Mouse (Mus musculus) frontal cortex, postnatal 10 days (tissue): ENCODE measurements at regions not wholly inside any gene's neighbourhood (a gene's known extent, or its start where the extent isn't known, plus 50 kb on each side); places are given as distances from the start of the nearest gene placed in this dataset.
"Not testable (repeated sequence)": the region's sequence is repeated elsewhere in the genome, so short reads cannot be mapped to it uniquely, and the experiment has no call there.

Experiments
- DNase-seq, 2 experiments: peaks; one replicate each; pipeline ENCODE4 v3.0.0; 2022; ENCODE audit warnings: low spot score in 2 of 2, mixed read lengths in 1 of 2

GRCm38 (mm10) chr14:114485781-114486180 lies 606.2 kb upstream of the Gpc5 start:
- DNase-seq, result no peak

GRCm38 (mm10) chr14:114493371-114493770 lies 598.6 kb upstream of the Gpc5 start:
- DNase-seq, result not testable (repeated sequence)

- no peak for DNase-seq
These were observed 587.0 kb upstream of the Gpc5 start for GRCm38 (mm10) chr14:114504976-114505375.

- no peak for DNase-seq
These were observed 543.9 kb upstream of the Gpc5 start for GRCm38 (mm10) chr14:114547910-114548680.

- DNase-seq, result no peak
These were observed 542.9 kb upstream of the Gpc5 start for GRCm38 (mm10) chr14:114549101-114549500.

- no peak for DNase-seq
These were observed 525.5 kb upstream of the Gpc5 start for GRCm38 (mm10) chr14:114566411-114567030.

GRCm38 (mm10) chr14:114567673-114568309 lies 524.2 kb upstream of the Gpc5 start:
- DNase-seq, result peak; percentile 56 to 73

- no peak for DNase-seq
These were observed 504.5 kb upstream of the Gpc5 start for GRCm38 (mm10) chr14:114587367-114588064.

- DNase-seq, result no peak
These were observed 482.7 kb upstream of the Gpc5 start for GRCm38 (mm10) chr14:114609296-114609695.

GRCm38 (mm10) chr14:114612400-114612799 lies 479.6 kb upstream of the Gpc5 start:
- DNase-seq, result no peak

GRCm38 (mm10) chr14:114656636-114657035 lies 435.4 kb upstream of the Gpc5 start:
- no peak for DNase-seq

GRCm38 (mm10) chr14:114662028-114662427 lies 430.0 kb upstream of the Gpc5 start:
- no peak for DNase-seq

GRCm38 (mm10) chr14:114685133-114685532 lies 406.9 kb upstream of the Gpc5 start:
- peak in 1 of 2 experiments; percentile 13 for DNase-seq

GRCm38 (mm10) chr14:114694930-114695329 lies 397.1 kb upstream of the Gpc5 start:
- DNase-seq, result no peak

- no peak for DNase-seq
These were observed 394.5 kb upstream of the Gpc5 start for GRCm38 (mm10) chr14:114697543-114697942.

- DNase-seq, result no peak
These were observed 368.9 kb upstream of the Gpc5 start for GRCm38 (mm10) chr14:114723080-114723479.

GRCm38 (mm10) chr14:114767323-114767722 lies 324.7 kb upstream of the Gpc5 start:
- DNase-seq, result no peak

- DNase-seq, result no peak
These were observed 315.3 kb upstream of the Gpc5 start for GRCm38 (mm10) chr14:114776723-114777122.

GRCm38 (mm10) chr14:114781821-114782220 lies 310.2 kb upstream of the Gpc5 start:
- no peak for DNase-seq

- DNase-seq, result peak; percentile 35 to 76
These were observed 300.8 kb upstream of the Gpc5 start for GRCm38 (mm10) chr14:114790946-114791830.

- no peak for DNase-seq
These were observed 300.2 kb upstream of the Gpc5 start for GRCm38 (mm10) chr14:114791831-114792224.
